Mouse (Mus musculus) limb, embryonic 10.5 days (tissue): ENCODE measurements around the gene Epn3. TPM values are rescaled to one million over a fixed set of nuclear protein-coding genes. Genes with fewer than 3 reads are reported as not detected.
A peak's percentile ranks its signal among the peaks of the same experiment; 100 is the strongest.

Experiments
- DNase-seq: peaks from one replicate; pipeline ENCODE4 v3.0.0-alpha.2; 2017; ENCODE audit warnings: low spot score
- H3K27ac ChIP-seq: fragments of 300-500 bp; sonication (generic); 2 replicates; pipeline ENCODE4 v1.5.1; 2016; ENCODE audit warnings: mild to moderate bottlenecking
- H3K27me3 ChIP-seq: fragments of 300-500 bp; sonication (generic); 2 replicates; pipeline ENCODE4 v1.6.1; 2016; ENCODE audit warnings: low read depth, mild to moderate bottlenecking; ENCODE audit not compliant: poor library complexity, severe bottlenecking
- H3K36me3 ChIP-seq: fragments of 300-500 bp; sonication (generic); 2 replicates; pipeline ENCODE4 v1.6.1; 2016; ENCODE audit warnings: mild to moderate bottlenecking, moderate library complexity
- H3K4me1 ChIP-seq: fragments of 300-500 bp; sonication (generic); 2 replicates; pipeline ENCODE4 v1.6.1; 2016
- H3K4me3 ChIP-seq: fragments of 300-500 bp; sonication (generic); 2 replicates; pipeline ENCODE4 v1.5.1; 2016; ENCODE audit warnings: mild to moderate bottlenecking, moderate library complexity
- H3K9me3 ChIP-seq: fragments of 300-500 bp; sonication (generic); replicated peaks from 2 replicates; pipeline ENCODE4 v1.6.1; 2016; ENCODE audit warnings: mild to moderate bottlenecking
- WGBS: fragments of 180-500 bp; shearing (Covaris S2); methylation state at CpG from one replicate; pipeline ENCODE4 v1.1.7; 2016; 5-methylcytosine and 5-hydroxymethylcytosine counted together
- polyA plus RNA-seq: library from polyadenylated mRNA; unstranded; fragments of >200 nt; fragmentation: Nextera tagmentation; extraction: Ambion mirVana; gene quantifications from 2 replicates; pipeline ENCODE4 v1.2.1, GENCODE M21; 2016

Epn3 gene
- polyA plus RNA-seq, 1 experiment from 2014 or later: 3.6 TPM

DNA sequence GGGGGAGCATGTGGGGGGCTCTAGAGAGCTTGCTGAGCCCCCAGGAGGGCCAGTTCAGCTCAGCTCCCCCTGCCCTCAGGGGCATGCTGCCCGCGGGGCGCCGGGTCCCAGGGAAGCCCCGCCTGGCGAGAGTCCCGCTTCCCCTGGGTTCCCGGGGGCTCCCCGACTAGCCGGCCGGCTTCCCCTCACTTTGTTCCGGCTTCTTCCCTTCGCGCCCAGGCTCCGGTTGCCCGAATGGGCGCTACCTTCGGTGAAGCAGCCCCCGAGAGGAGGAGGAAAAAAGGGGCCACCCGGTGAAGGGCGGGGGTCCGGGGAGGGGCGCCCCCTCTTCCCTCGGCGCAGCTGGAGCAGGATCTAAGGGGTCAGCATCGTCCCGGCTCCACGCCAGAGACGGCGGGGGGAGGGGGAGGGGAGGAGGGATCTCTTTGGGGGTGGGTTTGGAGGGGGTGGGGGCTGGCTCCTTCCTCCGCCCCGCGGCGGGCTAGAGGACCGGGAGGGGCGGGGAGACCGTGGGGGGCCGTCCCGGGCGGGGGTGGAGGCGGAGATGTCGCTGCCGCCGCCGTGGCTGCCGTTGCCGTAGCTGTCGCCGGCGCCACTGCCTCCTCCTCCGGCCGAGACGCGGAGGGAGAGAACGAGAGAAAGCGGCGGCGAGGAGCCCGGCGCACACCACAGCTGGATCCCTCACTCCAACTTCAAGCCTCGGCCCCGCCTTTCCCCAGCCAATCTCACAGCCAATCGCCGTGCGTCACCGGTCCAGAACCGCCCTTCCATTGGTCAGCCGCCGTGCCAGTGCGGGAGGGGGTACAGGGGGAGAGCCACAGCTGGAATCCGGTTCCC is 25.8 kb downstream of the Epn3 start, which contains the start of gene Cacna1g:
TSS of gene Cacna1g (minus strand) at position 492 of the 837 bp plus-strand sequence.
- peak within 1 kb of the TSS; percentile 89 for H3K4me3 ChIP-seq
- no peaks in the 10 kb centered on the region for H3K9me3 ChIP-seq
- DNase-seq: peak; percentile 93
- H3K36me3 ChIP-seq: no peaks in the 10 kb centered on the region
- under 1% methylated on average over 51 of the region's 71 CpGs for WGBS
- H3K27ac ChIP-seq: peak within 1 kb of the TSS; percentile 94
- peaks cover 53% of the 10 kb centered on the region for H3K27me3 ChIP-seq
- H3K4me1 ChIP-seq: peaks cover 90% of the 10 kb centered on the region

DNA sequence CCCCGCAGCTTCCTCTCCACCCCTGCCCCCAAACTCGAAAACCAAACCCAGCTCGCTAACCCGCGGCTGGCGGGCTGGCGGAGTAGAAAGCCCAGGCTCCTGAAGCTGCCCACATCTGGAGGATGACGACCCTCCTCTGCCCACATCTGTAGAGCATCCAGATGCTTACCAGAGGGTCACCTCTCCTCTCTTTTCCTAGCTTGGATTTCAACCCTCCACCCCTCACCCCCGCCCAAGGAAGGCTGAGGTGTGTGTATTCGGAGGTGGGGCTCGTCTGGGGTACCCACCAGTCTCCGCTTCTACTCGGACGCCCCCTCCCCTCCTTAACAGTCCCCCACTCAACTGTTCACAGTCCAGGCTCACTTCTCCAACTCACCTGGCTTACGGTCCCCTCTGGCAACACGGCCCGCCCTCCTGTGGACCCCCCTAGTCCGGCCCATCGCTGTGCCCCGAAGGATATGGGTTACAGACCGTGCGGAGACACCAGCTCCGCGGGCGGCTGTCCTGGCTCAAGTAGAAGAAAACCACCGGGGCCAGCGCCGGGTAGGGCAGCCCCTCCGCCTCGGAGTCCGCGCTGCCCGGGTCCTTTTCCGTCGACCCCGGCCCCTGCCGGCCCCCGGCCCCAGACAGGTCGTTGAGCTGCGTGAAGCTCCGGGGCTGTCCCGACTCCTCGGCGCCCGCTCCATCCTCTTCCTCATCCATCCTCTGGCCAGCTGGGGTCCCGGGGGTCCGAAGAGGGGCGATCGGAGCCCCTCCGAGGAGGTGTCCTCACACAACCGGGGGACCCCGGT is 26.7 kb downstream of the Epn3 start:
- H3K4me1 ChIP-seq: peaks cover 97% of the 10 kb centered on the region

DNA sequence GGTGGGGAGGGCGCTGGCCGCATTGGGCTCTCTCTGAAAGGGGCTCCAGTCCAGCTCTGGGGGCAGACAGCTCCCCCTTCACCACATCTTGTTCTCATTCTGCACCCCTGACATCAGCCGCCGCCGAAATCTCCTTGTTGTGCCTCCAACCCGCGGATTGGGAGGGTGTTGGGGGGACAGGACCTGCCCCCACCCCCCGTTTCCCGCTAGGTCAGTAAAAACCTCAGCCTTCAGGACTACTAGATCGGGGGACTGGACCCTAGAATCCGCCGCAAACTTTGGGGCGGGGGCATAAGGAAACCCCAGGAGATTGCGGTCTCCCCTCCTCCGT is 27.2 kb downstream of the Epn3 start:
- Histone ChIP-seq H3K9me3 (no peaks in the 10 kb centered on the region), H3K27ac (peak overlapping the region; percentile 94), H3K4me3 (peak overlapping the region; percentile 89), H3K27me3 (peaks cover 40% of the 10 kb centered on the region), H3K4me1 (peaks cover 97% of the 10 kb centered on the region), H3K36me3 (peaks cover 10% of the 10 kb centered on the region)
- WGBS: under 1% methylated on average over 15 of the region's 15 CpGs
- DNase-seq: no peak

More for the DNA sequence above, 26.7 kb downstream of the Epn3 start:
- under 1% methylated on average over 52 of the region's 52 CpGs for WGBS
- Histone ChIP-seq H3K9me3 (no peaks in the 10 kb centered on the region), H3K4me3 (peak overlapping the region; percentile 89), H3K27me3 (peaks cover 46% of the 10 kb centered on the region), H3K27ac (peak overlapping the region; percentile 94), H3K36me3 (peaks cover 6% of the 10 kb centered on the region)
- peak; percentile 71 for DNase-seq

DNA sequence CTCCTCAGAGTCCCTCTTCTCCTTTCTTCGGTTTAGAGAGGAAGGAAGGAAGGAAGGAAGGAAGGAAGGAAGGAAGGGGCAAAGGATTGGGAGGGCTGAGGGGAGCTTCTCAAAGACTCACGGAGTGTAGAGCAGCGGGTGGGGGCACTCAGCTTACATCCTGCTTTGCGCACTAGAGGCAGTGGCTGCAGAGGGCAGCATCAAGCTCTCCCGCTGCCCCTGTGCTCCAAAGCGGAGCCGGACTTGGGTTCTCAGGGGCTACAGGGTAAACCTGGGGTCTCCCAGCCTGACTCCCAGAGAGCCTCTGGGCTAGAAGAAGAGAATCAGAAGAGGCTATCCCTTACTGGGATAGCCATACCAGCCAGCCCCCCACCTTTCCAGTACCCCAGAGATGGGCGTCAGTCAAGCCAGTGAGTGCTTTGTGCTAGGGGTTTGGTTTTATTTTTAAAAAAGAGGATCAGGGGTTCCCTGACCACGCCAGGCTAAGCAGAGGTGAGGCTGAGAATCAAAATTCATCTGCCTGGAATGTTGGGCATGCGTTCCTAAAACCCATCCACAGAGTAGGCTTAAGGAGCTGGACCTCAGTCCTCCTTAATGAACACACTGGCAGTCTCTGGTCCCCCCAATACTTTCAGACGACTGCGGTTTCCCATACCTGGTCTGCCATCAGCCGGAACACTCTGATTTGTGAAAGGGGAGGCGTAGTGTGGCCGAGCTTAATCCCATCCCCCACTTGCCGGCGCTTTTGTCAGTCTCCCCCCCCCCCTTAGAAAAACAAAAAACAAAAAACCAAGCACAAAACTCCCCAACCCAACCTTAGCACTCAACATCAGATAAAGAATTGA is 27.8 kb downstream of the Epn3 start:
- DNase-seq: peak; percentile 54
- peaks cover 14% of the 10 kb centered on the region for H3K36me3 ChIP-seq
- H3K27ac ChIP-seq: peak overlapping the region; percentile 94
- peak overlapping the region; percentile 89 for H3K4me3 ChIP-seq
- WGBS: 3% methylated on average over 17 of the region's 17 CpGs
- H3K9me3 ChIP-seq: no peaks in the 10 kb centered on the region
- H3K4me1 ChIP-seq: peaks cover 98% of the 10 kb centered on the region
- H3K27me3 ChIP-seq: peaks cover 34% of the 10 kb centered on the region

DNA sequence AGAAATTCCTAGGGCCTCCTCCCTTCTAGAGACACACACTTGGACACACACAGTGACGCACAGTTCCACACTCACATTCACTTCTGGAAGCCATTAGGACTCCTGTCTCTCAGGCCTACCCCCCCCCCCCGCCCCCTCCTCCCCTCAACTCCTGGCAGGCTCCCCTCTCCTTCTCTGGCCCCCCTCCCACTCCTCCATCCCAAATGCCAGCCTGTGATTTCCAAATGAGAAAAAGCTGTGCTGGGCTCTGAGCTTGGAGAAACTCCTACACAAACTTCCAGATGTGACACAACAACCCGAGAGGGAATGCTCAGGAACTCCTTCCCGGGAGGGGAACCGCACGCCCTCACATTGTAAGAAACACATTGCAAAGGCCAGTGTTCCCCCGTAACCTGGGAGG is 29.4 kb downstream of the Epn3 start:
- 15% methylated on average over 6 of the region's 7 CpGs for WGBS
- peak; percentile 78 for DNase-seq
- H3K27ac ChIP-seq: peak overlapping the region; percentile 94
- H3K27me3 ChIP-seq: peaks cover 18% of the 10 kb centered on the region
- H3K4me1 ChIP-seq: peaks cover 99% of the 10 kb centered on the region
- peaks cover 26% of the 10 kb centered on the region for H3K36me3 ChIP-seq
- no peaks in the 10 kb centered on the region for H3K9me3 ChIP-seq
- H3K4me3 ChIP-seq: peak overlapping the region; percentile 89

DNA sequence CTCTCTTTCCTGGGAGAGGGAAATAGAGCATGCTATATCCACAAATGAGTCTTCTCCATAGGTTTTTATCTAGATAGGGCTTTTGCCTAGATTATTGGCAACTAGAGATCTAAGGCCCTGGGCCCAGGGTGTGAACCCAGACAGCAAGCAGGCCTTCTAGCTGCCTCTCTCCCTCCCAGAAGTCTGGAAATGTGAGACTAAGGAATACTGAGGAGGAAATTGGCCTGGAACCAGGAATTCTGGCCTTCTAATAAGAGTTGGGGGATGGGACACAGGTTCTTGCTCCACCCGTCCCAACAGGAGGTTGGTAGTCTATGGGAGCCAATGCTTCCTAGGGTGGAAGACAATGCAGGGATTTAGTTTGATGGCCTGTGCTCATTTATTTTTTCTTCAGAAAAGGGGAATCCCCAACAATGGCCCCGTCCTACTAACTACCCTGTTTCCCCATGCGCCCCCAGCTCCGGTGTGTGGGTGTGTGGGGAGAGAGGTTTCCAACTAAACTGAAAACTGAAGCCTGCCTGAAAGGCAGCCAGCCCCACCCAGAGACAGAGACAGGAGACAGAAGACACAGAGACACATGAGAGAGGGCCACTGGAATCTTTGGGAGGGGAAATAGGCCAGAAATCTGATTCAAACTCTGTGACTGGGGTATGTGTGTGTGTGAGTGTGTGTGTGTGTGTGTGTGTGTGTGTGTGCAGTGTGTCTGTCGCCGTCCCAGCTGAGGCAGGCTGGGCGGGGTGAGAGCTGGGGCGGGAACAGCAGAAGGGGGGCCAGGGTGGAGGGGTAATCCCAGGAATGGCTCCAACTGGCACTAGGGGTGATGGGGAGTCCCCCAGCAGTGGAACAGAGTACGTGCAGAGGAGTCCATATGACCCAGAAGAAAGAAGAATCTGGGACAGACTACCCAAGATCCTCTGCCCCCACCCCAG is 30.4 kb downstream of the Epn3 start:
- H3K36me3 ChIP-seq: peaks cover 26% of the 10 kb centered on the region
- peaks cover 99% of the 10 kb centered on the region for H3K4me1 ChIP-seq
- H3K27me3 ChIP-seq: 0 out of 2 replicates have a peak, but pooled peaks cover 9% of the 10 kb centered on the region
- whole genome bisulfite sequencing: 35% methylated on average over 9 of the region's 9 CpGs
- DNase-seq: peak; percentile 51
- H3K4me3 ChIP-seq: peak overlapping the region; percentile 89; the same call in 1 of the 2 replicates
- peak overlapping the region; percentile 94 for H3K27ac ChIP-seq
- no peaks in the 10 kb centered on the region for H3K9me3 ChIP-seq

DNA sequence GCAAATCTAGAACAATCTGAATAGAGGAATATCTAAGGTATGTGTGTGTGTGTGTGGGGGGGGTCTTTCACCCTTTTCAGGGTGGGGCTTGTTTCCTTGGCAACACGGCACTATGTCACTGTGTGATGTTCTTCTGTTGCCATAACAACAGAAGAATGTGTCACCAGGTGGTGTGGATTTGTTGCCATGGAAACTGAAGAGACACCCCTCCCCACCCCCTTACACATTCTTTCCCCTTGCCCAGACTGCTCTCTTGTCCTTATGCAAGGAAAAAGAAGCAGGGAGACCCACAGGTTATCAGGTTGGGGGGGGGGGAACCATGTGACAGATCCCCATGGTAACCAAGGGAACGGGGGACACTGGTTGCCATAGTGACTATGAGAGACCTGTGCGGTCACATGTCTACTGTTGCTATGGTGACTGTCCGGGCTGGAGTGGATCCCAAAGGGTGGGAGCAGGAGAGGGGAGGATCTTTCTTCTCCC is 31.2 kb downstream of the Epn3 start:
- H3K9me3 ChIP-seq: no peaks in the 10 kb centered on the region
- peak overlapping the region; percentile 94 for H3K27ac ChIP-seq
- peaks cover 100% of the 10 kb centered on the region for H3K4me1 ChIP-seq
- H3K4me3 ChIP-seq: peak overlapping the region; percentile 89; the same call in 1 of the 2 replicates
- DNase-seq: peak; percentile 70
- H3K27me3 ChIP-seq: 0 out of 2 replicates have a peak, but pooled peaks cover 9% of the 10 kb centered on the region
- 42% methylated on average over 4 of the region's 4 CpGs for WGBS
- H3K36me3 ChIP-seq: peaks cover 29% of the 10 kb centered on the region

DNA sequence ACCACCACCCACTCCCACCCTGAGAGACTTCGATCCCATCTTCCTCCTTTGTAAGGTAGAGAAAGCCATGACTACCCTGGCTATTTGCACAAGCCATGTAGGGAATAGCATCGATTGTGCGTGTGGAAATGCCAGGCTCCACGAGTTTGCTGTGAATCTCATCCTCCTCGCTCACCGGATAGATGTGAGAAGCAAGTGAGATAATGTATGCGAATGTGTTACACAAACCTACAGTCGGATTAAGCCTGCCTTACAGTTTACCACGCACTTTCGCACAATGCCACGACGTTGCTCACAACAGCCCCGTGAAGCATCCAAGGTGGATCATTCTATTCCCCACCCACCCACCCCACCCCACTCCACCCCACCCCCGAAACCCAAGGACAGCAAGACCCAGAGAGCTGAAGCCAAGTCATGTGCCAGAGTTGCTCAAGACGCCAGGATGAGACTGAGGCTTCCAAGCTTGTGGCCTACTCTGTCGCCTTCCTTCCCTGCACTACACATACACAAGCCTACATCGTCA is 33.4 kb downstream of the Epn3 start:
- Histone ChIP-seq H3K27ac (no peak overlapping the region), H3K36me3 (peaks cover 52% of the 10 kb centered on the region), H3K4me3 (no peak overlapping the region), H3K9me3 (no peaks in the 10 kb centered on the region), H3K4me1 (peaks cover 78% of the 10 kb centered on the region), H3K27me3 (0 out of 2 replicates have a peak, but pooled peaks cover 2% of the 10 kb centered on the region)
- no peak for DNase-seq
- 88% methylated on average over 17 of the region's 17 CpGs for WGBS

DNA sequence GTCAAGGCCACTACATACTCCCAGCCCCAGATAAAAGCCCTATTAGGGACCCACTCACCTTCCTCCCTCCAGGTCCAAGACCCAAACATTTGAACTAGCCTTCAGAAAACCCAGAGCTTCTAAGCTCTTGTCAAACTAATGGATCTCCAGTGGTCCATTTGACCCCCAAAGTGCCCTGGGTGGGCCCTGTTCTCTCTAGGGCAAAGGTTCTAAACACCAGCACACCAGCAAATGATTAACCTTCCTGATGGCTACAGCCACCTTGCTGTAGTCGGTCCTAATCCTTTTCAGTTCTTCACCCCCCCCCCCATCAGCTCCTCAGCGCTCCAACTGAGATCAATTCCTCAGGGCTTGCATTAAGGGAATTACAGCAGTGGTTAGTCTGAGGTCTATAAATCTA is 35.6 kb downstream of the Epn3 start:
- Histone ChIP-seq H3K36me3 (peaks cover 74% of the 10 kb centered on the region), H3K4me1 (peaks cover 56% of the 10 kb centered on the region)
- 5% methylated on average over 2 of the region's 2 CpGs for WGBS

DNA sequence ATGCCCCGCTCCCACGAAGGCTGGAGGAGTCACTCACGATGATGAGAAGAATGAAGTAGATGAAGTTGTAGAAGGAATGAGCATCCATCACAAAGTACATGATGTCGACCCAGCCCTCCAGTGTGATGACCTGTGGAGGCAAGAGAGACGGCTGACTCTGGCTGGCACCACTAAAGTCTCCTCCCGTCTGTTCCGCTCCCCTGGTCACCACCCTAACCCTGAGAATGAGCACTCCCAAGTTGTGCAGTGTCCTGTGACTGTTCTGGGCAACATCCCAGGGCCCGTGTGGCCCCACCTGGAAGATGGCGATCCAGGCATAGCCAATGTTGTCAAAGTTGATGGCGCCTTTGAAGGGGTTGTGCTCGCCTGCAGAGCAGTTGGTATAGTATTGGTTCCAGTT is 37.9 kb downstream of the Epn3 start:
- WGBS: 93% methylated on average over 11 of the region's 11 CpGs
- Histone ChIP-seq H3K36me3 (peaks cover 82% of the 10 kb centered on the region), H3K4me3 (no peak overlapping the region), H3K4me1 (peaks cover 36% of the 10 kb centered on the region), H3K27me3 (no peaks in the 10 kb centered on the region), H3K27ac (no peak overlapping the region), H3K9me3 (no peaks in the 10 kb centered on the region)
- no peak for DNase-seq

More for the DNA sequence above, 35.6 kb downstream of the Epn3 start:
- no peak for DNase-seq
- Histone ChIP-seq H3K27ac (no peak overlapping the region), H3K9me3 (no peaks in the 10 kb centered on the region), H3K27me3 (no peaks in the 10 kb centered on the region), H3K4me3 (no peak overlapping the region)

DNA sequence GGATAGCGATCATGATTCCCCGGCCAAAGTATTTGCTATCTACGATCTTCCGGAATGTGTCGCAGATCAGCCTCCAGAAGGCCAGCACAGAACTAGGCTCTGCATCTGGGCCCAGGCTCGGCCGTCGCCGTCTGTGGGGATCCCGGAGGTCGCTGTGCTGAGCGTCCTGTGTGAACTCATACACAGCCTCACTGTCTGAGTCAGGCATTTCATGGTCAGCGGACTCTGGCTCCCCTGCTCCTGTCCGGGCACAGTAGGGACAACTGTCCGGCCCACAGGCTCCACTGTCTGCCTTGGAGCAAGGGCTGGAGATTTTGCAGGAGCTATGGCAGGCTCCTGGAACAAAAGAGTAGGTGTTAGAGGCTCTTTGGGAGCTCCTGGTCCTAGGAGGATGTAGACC is 42.8 kb downstream of the Epn3 start:
- H3K4me3 ChIP-seq: no peak overlapping the region

More for the DNA sequence above, 42.8 kb downstream of the Epn3 start:
- no peaks in the 10 kb centered on the region for H3K27me3 ChIP-seq
- whole genome bisulfite sequencing: 84% methylated on average over 15 of the region's 15 CpGs
- peaks cover 16% of the 10 kb centered on the region for H3K4me1 ChIP-seq
- no peak for DNase-seq
- H3K27ac ChIP-seq: 0 out of 2 replicates have a peak overlapping the region, but pooled peaks have one; percentile 50
- H3K36me3 ChIP-seq: peaks cover 89% of the 10 kb centered on the region
- no peaks in the 10 kb centered on the region for H3K9me3 ChIP-seq
